Mouse (Mus musculus) kidney, embryonic 14.5 days (tissue): ENCODE data around the gene Kif1c. TPM values are rescaled to one million over a fixed set of nuclear protein-coding genes. Genes with fewer than 3 reads are reported as not detected.

ENCODE experiments used
- ATAC-seq: fragments of 200-750 bp; cut with Nextera tagmentation; 2 replicates; pipeline ENCODE4 v1.8.0; 2017; ENCODE audit warnings: moderate number of reproducible peaks, mild to moderate bottlenecking, moderate TSS enrichment, moderate library complexity; ENCODE audit not compliant: low FRiP score, low TSS enrichment
- H3K27ac ChIP-seq: fragments of 300-500 bp; sonication (generic); 2 replicates; pipeline ENCODE4 v1.5.1; 2014; ENCODE audit warnings: low read depth, mild to moderate bottlenecking, low read length, moderate library complexity, mixed read lengths
- H3K27me3 ChIP-seq: fragments of 300-500 bp; sonication (generic); 2 replicates; pipeline ENCODE4 v1.6.1; 2014; ENCODE audit warnings: mild to moderate bottlenecking, low read length; ENCODE audit not compliant: control insufficient read depth, insufficient read depth
- H3K36me3 ChIP-seq: fragments of 300-500 bp; sonication (generic); 2 replicates; pipeline ENCODE4 v1.6.1; 2014; ENCODE audit warnings: low read length, mixed read lengths; ENCODE audit not compliant: control insufficient read depth, insufficient read depth
- H3K4me1 ChIP-seq: fragments of 300-500 bp; sonication (generic); 2 replicates; pipeline ENCODE4 v1.6.1; 2014; ENCODE audit warnings: low read length, mixed read lengths; ENCODE audit not compliant: control insufficient read depth, insufficient read depth
- H3K4me2 ChIP-seq: fragments of 300-500 bp; sonication (generic); replicated peaks from 2 replicates; pipeline ENCODE4 v1.6.1; 2014; ENCODE audit warnings: low read depth, mild to moderate bottlenecking, low read length
- H3K4me3 ChIP-seq: fragments of 300-500 bp; sonication (generic); 2 replicates; pipeline ENCODE4 v1.5.1; 2014; ENCODE audit warnings: mild to moderate bottlenecking, low read length
- H3K9ac ChIP-seq: fragments of 300-500 bp; sonication (generic); 2 replicates; pipeline ENCODE4 v1.6.1; 2014; ENCODE audit warnings: low read depth, mild to moderate bottlenecking, low read length, moderate library complexity
- H3K9me3 ChIP-seq: fragments of 300-500 bp; sonication (generic); 2 replicates; pipeline ENCODE4 v1.6.1; 2016; ENCODE audit warnings: low read length; ENCODE audit not compliant: control insufficient read depth
- WGBS: fragments of 180-500 bp; shearing (Covaris S2); extraction: QIAGEN DNeasy Blood & Tissue Kit; methylation state at CpG from one replicate; pipeline ENCODE4 v1.1.7; 2014; 5-methylcytosine and 5-hydroxymethylcytosine counted together
- polyA plus RNA-seq: library from polyadenylated mRNA; unstranded; fragments of >200 nt; fragmentation: Nextera tagmentation; extraction: Ambion mirVana; gene quantifications from 2 replicates; pipeline ENCODE4 v1.2.1, GENCODE M21; 2014

The Kif1c gene
- polyA plus RNA-seq, 1 experiment from 2014 or later = 10.0 TPM

DNA sequence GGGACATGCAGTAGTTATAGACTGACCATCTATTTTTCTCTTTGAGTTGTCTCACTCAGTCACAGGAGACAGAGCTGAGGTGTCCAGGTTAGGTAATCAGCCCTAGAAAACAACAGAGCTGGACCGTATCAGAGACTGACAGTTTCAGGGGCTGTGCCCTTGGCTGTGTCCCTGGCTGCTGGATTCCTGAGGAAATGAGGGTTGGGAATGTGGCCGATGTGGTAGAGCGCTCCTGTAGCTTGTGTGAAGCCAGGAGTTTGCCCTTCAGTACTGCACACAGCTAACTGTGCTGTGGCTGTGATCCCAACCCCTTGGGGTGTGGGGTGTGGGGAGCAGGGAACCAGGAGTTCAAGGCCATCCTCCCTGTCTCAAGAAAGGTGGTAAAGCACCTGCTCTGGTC, 20.7 kb downstream of the Kif1c start:
- WGBS = 85% methylated on average over 3 of the region's 3 CpGs
- no peaks in the 10 kb centered on the region for H3K9me3 ChIP-seq
- peaks cover 80% of the 10 kb centered on the region for H3K36me3 ChIP-seq
- no peaks in the 10 kb centered on the region for H3K4me1 ChIP-seq
- no peak overlapping the region for H3K4me3 ChIP-seq
- H3K9ac ChIP-seq = no peak overlapping the region
- H3K27me3 ChIP-seq = no peaks in the 10 kb centered on the region
- no peak for ATAC-seq
- no peak overlapping the region for H3K27ac ChIP-seq
- no peak overlapping the region for H3K4me2 ChIP-seq

DNA sequence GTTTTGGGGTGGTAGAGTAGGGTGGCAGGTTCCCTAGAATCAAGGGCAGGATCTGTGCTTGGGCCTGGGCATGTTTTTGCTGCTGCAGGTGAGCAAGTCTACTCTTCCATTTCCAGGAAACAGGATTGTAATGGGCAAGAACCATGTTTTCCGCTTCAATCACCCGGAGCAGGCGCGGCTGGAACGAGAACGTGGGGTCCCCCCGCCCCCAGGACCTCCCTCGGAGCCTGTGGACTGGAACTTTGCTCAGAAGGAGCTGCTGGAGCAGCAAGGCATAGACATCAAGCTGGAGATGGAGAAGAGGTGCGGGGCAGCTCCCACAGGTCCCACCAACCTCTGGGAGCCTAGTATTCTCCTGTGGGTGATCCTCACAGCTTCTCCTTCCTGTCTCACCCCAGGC, 24.4 kb downstream of the Kif1c start:
- no peaks in the 10 kb centered on the region for H3K9me3 ChIP-seq
- no peak overlapping the region for H3K9ac ChIP-seq
- 85% methylated on average over 9 of the region's 9 CpGs for WGBS
- no peak overlapping the region for H3K4me3 ChIP-seq
- no peak overlapping the region for H3K27ac ChIP-seq
- no peaks in the 10 kb centered on the region for H3K4me1 ChIP-seq
- no peak overlapping the region for H3K4me2 ChIP-seq
- peaks cover 80% of the 10 kb centered on the region for H3K36me3 ChIP-seq
- no peaks in the 10 kb centered on the region for H3K27me3 ChIP-seq
- no peak for ATAC-seq

- Histone ChIP-seq H3K4me1 (no peaks in the 10 kb centered on the region), H3K4me2 (no peak overlapping the region), H3K9me3 (no peaks in the 10 kb centered on the region), H3K4me3 (no peak overlapping the region), H3K9ac (no peak overlapping the region), H3K36me3 (peaks cover 65% of the 10 kb centered on the region), H3K27ac (no peak overlapping the region), H3K27me3 (no peaks in the 10 kb centered on the region)
- WGBS = 92% methylated on average over 2 of the region's 2 CpGs
- ATAC-seq = no peak
Measured at GRCm38 (mm10) chr11:70726585-70726984, 26.2 kb downstream of the Kif1c start.

GRCm38 (mm10) chr11:70727385-70727784, 27.0 kb downstream of the Kif1c start:
- Histone ChIP-seq H3K27ac (no peak overlapping the region), H3K27me3 (no peaks in the 10 kb centered on the region), H3K36me3 (peaks cover 60% of the 10 kb centered on the region), H3K4me3 (no peak overlapping the region), H3K9ac (no peak overlapping the region), H3K9me3 (no peaks in the 10 kb centered on the region), H3K4me1 (no peaks in the 10 kb centered on the region), H3K4me2 (no peak overlapping the region)
- no peak for ATAC-seq
- 90% methylated on average over 5 of the region's 5 CpGs for WGBS

DNA sequence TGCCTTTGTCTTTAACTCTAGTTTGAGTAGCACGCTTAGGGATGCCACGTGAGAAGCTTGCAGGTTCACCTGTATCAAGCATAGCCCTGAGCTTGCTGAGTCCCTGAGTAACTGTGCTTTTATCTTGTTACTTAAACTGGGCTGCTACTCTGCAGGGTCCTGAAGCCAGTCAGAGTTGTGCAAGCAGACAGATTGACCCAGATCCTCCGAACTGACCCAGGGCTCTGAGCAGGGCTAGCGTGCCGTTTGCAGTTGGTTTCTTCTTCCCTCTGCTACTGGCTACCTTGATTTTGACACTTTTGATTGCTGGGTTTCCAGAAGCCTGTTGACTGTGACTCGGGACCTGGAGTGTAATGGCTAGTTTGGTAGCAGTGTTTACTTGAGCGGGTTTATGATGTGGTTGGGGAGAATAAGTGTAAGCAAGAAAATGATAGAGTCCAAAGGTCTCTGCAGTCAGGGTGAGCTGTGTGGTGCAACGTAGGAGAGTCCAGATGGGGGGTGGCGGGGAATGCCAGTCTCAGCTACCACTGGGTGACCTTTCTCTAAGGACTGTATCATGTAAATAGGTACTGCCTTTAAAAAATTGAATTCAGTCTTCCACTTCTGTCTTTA, 30.2 kb downstream of the Kif1c start:
- 84% methylated on average over 9 of the region's 9 CpGs for WGBS
- H3K4me1 ChIP-seq = no peaks in the 10 kb centered on the region
- no peak for ATAC-seq

DNA sequence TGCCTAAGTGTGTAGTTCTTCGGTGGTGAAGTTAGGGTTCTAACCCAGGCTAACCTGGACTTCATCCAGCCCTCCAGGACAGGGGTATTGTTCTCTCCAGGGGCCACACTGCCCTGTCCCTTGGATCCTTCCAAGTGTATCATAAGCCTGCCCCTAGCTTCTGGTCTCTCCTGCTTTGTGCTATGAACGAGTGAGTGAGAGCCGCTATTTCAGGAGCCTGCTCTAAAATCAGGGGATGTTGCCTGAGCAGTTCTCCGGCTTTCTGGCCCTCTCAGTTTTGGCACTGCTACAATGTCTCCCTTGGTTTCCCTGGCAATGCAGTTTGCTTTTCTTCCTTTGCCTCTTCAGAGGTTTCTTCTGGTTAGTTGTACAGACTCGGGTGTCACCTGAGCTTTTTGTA, 30.8 kb downstream of the Kif1c start:
- no peak for ATAC-seq
- Histone ChIP-seq H3K4me3 (no peak overlapping the region), H3K27me3 (no peaks in the 10 kb centered on the region), H3K9me3 (no peaks in the 10 kb centered on the region), H3K36me3 (peaks cover 30% of the 10 kb centered on the region), H3K4me2 (no peak overlapping the region), H3K4me1 (no peaks in the 10 kb centered on the region), H3K9ac (no peak overlapping the region), H3K27ac (no peak overlapping the region)
- 72% methylated on average over 5 of the region's 5 CpGs for WGBS

More for the DNA sequence above, 30.2 kb downstream of the Kif1c start:
- no peak overlapping the region for H3K4me3 ChIP-seq
- no peak overlapping the region for H3K27ac ChIP-seq
- H3K27me3 ChIP-seq = no peaks in the 10 kb centered on the region
- peaks cover 36% of the 10 kb centered on the region for H3K36me3 ChIP-seq
- no peaks in the 10 kb centered on the region for H3K9me3 ChIP-seq
- H3K9ac ChIP-seq = no peak overlapping the region
- H3K4me2 ChIP-seq = no peak overlapping the region

DNA sequence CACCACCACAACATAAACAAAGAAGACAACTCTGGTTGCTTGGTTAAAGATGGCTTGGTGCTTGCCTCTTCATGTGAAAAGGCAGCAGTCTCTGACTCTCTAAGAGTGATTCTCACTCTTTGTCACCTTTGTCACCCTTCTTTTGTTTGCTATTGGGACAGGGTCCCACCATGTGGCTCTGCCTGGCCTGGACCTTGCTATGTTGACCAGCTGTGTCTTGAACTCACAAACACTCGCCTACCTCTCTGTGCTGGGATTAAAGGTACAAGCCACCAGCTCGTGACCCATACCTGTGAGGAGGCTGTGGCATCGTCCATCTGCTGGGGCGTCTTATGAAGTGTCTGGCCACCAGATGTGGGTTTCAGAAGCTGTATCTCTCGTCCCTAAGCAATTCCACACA, 32.9 kb downstream of the Kif1c start:
- Histone ChIP-seq H3K27ac (no peak overlapping the region), H3K27me3 (no peaks in the 10 kb centered on the region), H3K4me2 (no peak overlapping the region), H3K4me1 (no peaks in the 10 kb centered on the region), H3K9ac (no peak overlapping the region), H3K9me3 (no peaks in the 10 kb centered on the region), H3K4me3 (no peak overlapping the region), H3K36me3 (peaks cover 9% of the 10 kb centered on the region)
- ATAC-seq = no peak
- 63% methylated on average over 5 of the region's 5 CpGs for WGBS

GRCm38 (mm10) chr11:70737749-70738148, 37.4 kb downstream of the Kif1c start:
- WGBS = 64% methylated on average over 5 of the region's 5 CpGs
- H3K4me1 ChIP-seq = no peaks in the 10 kb centered on the region
- no peak for ATAC-seq
- no peaks in the 10 kb centered on the region for H3K36me3 ChIP-seq
- H3K9ac ChIP-seq = no peak overlapping the region
- H3K27ac ChIP-seq = no peak overlapping the region
- no peaks in the 10 kb centered on the region for H3K27me3 ChIP-seq
- H3K9me3 ChIP-seq = no peaks in the 10 kb centered on the region
- no peak overlapping the region for H3K4me2 ChIP-seq
- H3K4me3 ChIP-seq = no peak overlapping the region

DNA sequence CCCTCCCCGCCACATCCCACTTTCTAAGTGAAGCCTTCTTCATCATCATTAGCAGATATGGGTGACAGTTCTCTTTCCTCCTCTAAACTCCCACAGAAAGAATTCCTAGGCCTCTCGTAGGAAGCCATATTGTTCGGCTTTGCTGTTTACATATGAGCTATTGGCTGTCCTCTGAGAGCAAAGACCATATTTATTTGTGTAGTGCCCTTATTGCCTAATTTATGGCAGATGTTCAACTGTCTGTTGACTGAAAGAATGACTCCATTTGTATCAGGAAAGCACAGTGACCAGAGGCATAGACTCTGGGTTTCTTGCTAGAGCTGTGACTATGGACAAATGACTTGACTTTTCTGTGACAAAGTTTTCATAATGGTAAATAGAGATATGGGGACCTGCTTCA, 41.3 kb downstream of the Kif1c start:
- H3K9ac ChIP-seq = no peak overlapping the region
- H3K36me3 ChIP-seq = no peaks in the 10 kb centered on the region
- ATAC-seq = no peak
- H3K4me3 ChIP-seq = no peak overlapping the region
- no peaks in the 10 kb centered on the region for H3K9me3 ChIP-seq
- WGBS = 88% methylated on average over 3 of the region's 3 CpGs
- no peaks in the 10 kb centered on the region for H3K4me1 ChIP-seq
- no peak overlapping the region for H3K27ac ChIP-seq
- no peaks in the 10 kb centered on the region for H3K27me3 ChIP-seq
- H3K4me2 ChIP-seq = no peak overlapping the region
